Mouse (Mus musculus) bone marrow macrophage, adult 2 months (primary cell): ENCODE data around the gene Traf3ip3.

Source experiments
- CTCF ChIP-seq: IDR thresholded peaks from 2 replicates; pipeline ENCODE4 v1.5.1; 2012; ENCODE audit warnings: low read depth, mild to moderate bottlenecking, low read length, moderate library complexity
- POLR2A ChIP-seq: IDR thresholded peaks from 2 replicates; pipeline ENCODE4 v1.6.1; 2012; ENCODE audit warnings: mild to moderate bottlenecking, low read depth, low read length, borderline replicate concordance

DNA sequence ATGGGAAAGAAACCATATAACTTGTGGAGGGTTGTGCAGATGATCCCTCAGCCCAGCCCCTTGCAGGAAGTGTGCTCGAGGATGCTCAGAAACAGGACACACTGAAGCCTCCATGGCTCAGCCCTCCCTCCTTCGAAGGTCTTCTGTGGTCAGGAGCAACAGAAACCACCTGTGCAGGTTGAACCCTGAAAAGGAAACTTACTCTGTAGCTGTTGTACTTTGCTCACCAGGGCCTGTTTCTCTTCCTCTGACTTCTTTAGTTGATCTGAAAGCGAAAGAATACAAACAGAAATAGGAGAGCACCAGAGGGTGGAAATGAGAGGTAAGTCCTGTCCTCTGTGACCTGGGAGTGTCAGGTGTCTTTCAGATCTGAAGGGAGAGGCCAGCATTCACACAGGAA lies 20.4 kb downstream of the Traf3ip3 start:
- TF ChIP-seq CTCF: no peak
- no peak for TF ChIP-seq POLR2A
